Mouse (Mus musculus): Measurements from ENCODE around the gene Nebl. TPM values are rescaled to one million over a fixed set of nuclear protein-coding genes. Genes with fewer than 3 reads are reported as not detected.
"Not testable (repeated sequence)": the region's sequence is repeated elsewhere in the genome, so short reads cannot be mapped to it uniquely, and the experiment has no call there.

Gene Nebl
- total and polyA plus RNA-seq, 3 experiments, result 152 to 335 (median 304) TPM

- Histone ChIP-seq H3K36me3 (ENCODE audit: control insufficient read depth, insufficient read depth, low read length) (no peaks in the 10 kb centered on the region), H3K4me3 (no peak overlapping the region), H3K4me1 (ENCODE audit: control insufficient read depth, insufficient read depth, low read length) (no peaks in the 10 kb centered on the region; the same call in 1 of the 2 replicates), H3K79me2 (replicated peaks; ENCODE audit: control insufficient read depth, insufficient read depth, low read length) (no peaks in the 10 kb centered on the region), H3K9ac (ENCODE audit: low read depth, low read length) (no peak overlapping the region), H3K27ac (no peak overlapping the region), H3K27me3 (ENCODE audit: control insufficient read depth, insufficient read depth, low read length) (no peaks in the 10 kb centered on the region)
- intact Hi-C loops (cut with DNase I), result no loop called here
- 54% methylated on average over 5 of the region's 5 CpGs for WGBS
- TF ChIP-seq POLR2A (IDR thresholded peaks at IDR 0.05; ENCODE audit: insufficient read depth, low read depth, low read length), result no peak
- TF ChIP-seq EP300 (IDR thresholded peaks at IDR 0.05; ENCODE audit: insufficient read depth, low read depth, low read length), result no peak
- TF ChIP-seq CTCF (IDR thresholded peaks at IDR 0.05), result no peak
- peak; percentile 42 to 58 for DNase-seq
Observed at GRCm38 (mm10) chr2:17335451-17335850, 395.8 kb downstream of the Nebl start.

GRCm38 (mm10) chr2:17326590-17326989, 404.7 kb downstream of the Nebl start:
- H3K9ac ChIP-seq (ENCODE audit: low read depth, low read length), result no peak overlapping the region
- DNase-seq, result no peak
- no peak overlapping the region for H3K4me3 ChIP-seq
- H3K27ac ChIP-seq, result no peak overlapping the region
- H3K27me3 ChIP-seq (ENCODE audit: control insufficient read depth, insufficient read depth, low read length), result no peaks in the 10 kb centered on the region
- no peaks in the 10 kb centered on the region for H3K79me2 ChIP-seq (replicated peaks; ENCODE audit: control insufficient read depth, insufficient read depth, low read length)
- H3K4me1 ChIP-seq (ENCODE audit: control insufficient read depth, insufficient read depth, low read length), result no peaks in the 10 kb centered on the region
- intact Hi-C loops (cut with DNase I), result loop anchor here (5.0 kb wide), 1 partner anchor 969 kb away; the partner anchor contains the start of gene Plxdc2
- H3K36me3 ChIP-seq (ENCODE audit: control insufficient read depth, insufficient read depth, low read length), result no peaks in the 10 kb centered on the region
- 82% methylated on average over 1 of the region's 1 CpGs for WGBS
- TF ChIP-seq POLR2A (IDR thresholded peaks at IDR 0.05; ENCODE audit: insufficient read depth, low read depth, low read length) (no peak), EP300 (IDR thresholded peaks at IDR 0.05; ENCODE audit: insufficient read depth, low read depth, low read length) (no peak), CTCF (IDR thresholded peaks at IDR 0.05) (peak; percentile 72)

GRCm38 (mm10) chr2:17316850-17317249, 414.4 kb downstream of the Nebl start:
- no peak overlapping the region for H3K4me3 ChIP-seq
- intact Hi-C loops (cut with DNase I), result no loop called here
- no peaks in the 10 kb centered on the region; the same call in 1 of the 2 replicates for H3K4me1 ChIP-seq (ENCODE audit: control insufficient read depth, insufficient read depth, low read length)
- H3K9ac ChIP-seq (ENCODE audit: low read depth, low read length), result no peak overlapping the region
- 66% methylated on average over 5 of the region's 5 CpGs for WGBS
- H3K36me3 ChIP-seq (ENCODE audit: control insufficient read depth, insufficient read depth, low read length), result no peaks in the 10 kb centered on the region
- no peak overlapping the region for H3K27ac ChIP-seq
- TF ChIP-seq CTCF (IDR thresholded peaks at IDR 0.05) (no peak), POLR2A (IDR thresholded peaks at IDR 0.05; ENCODE audit: insufficient read depth, low read depth, low read length) (no peak), EP300 (IDR thresholded peaks at IDR 0.05; ENCODE audit: insufficient read depth, low read depth, low read length) (no peak)
- no peaks in the 10 kb centered on the region for H3K27me3 ChIP-seq (ENCODE audit: control insufficient read depth, insufficient read depth, low read length)
- peak in 1 of 2 experiments; percentile 30 for DNase-seq
- no peaks in the 10 kb centered on the region for H3K79me2 ChIP-seq (replicated peaks; ENCODE audit: control insufficient read depth, insufficient read depth, low read length)

- DNase-seq, result no peak
Observed at GRCm38 (mm10) chr2:17301379-17301778, 429.9 kb downstream of the Nebl start.

GRCm38 (mm10) chr2:17297496-17297895, 433.8 kb downstream of the Nebl start:
- no peak overlapping the region for H3K27ac ChIP-seq
- no peak overlapping the region for H3K4me3 ChIP-seq
- H3K27me3 ChIP-seq (ENCODE audit: control insufficient read depth, insufficient read depth, low read length), result no peaks in the 10 kb centered on the region
- no peak for TF ChIP-seq CTCF (IDR thresholded peaks at IDR 0.05)
- TF ChIP-seq EP300 (IDR thresholded peaks at IDR 0.05; ENCODE audit: insufficient read depth, low read depth, low read length), result no peak
- no peak for TF ChIP-seq POLR2A (IDR thresholded peaks at IDR 0.05; ENCODE audit: insufficient read depth, low read depth, low read length)
- no peaks in the 10 kb centered on the region for H3K79me2 ChIP-seq (replicated peaks; ENCODE audit: control insufficient read depth, insufficient read depth, low read length)
- H3K9ac ChIP-seq (ENCODE audit: low read depth, low read length), result no peak overlapping the region
- no peaks in the 10 kb centered on the region for H3K36me3 ChIP-seq (ENCODE audit: control insufficient read depth, insufficient read depth, low read length)
- intact Hi-C loops (cut with DNase I), result no loop called here
- no peaks in the 10 kb centered on the region; the same call in 1 of the 2 replicates for H3K4me1 ChIP-seq (ENCODE audit: control insufficient read depth, insufficient read depth, low read length)
- 60% methylated on average over 1 of the region's 1 CpGs for WGBS
- no peak for DNase-seq

More at GRCm38 (mm10) chr2:17301379-17301778, 429.9 kb downstream of the Nebl start:
- Histone ChIP-seq H3K27me3 (ENCODE audit: control insufficient read depth, insufficient read depth, low read length) (no peaks in the 10 kb centered on the region), H3K9ac (ENCODE audit: low read depth, low read length) (no peak overlapping the region), H3K4me3 (no peak overlapping the region), H3K36me3 (ENCODE audit: control insufficient read depth, insufficient read depth, low read length) (no peaks in the 10 kb centered on the region), H3K27ac (no peak overlapping the region), H3K4me1 (ENCODE audit: control insufficient read depth, insufficient read depth, low read length) (no peaks in the 10 kb centered on the region; the same call in 1 of the 2 replicates), H3K79me2 (replicated peaks; ENCODE audit: control insufficient read depth, insufficient read depth, low read length) (no peaks in the 10 kb centered on the region)
- TF ChIP-seq CTCF (IDR thresholded peaks at IDR 0.05) (no peak), EP300 (IDR thresholded peaks at IDR 0.05; ENCODE audit: insufficient read depth, low read depth, low read length) (no peak), POLR2A (IDR thresholded peaks at IDR 0.05; ENCODE audit: insufficient read depth, low read depth, low read length) (no peak)
- intact Hi-C loops (cut with DNase I), result no loop called here

GRCm38 (mm10) chr2:17295257-17295656, 436.0 kb downstream of the Nebl start:
- H3K9ac ChIP-seq (ENCODE audit: low read depth, low read length); H3K27me3 ChIP-seq (ENCODE audit: control insufficient read depth, insufficient read depth, low read length); DNase-seq; H3K79me2 ChIP-seq (replicated peaks; ENCODE audit: control insufficient read depth, insufficient read depth, low read length); H3K36me3 ChIP-seq (ENCODE audit: control insufficient read depth, insufficient read depth, low read length); H3K27ac ChIP-seq; intact Hi-C loops (cut with DNase I); H3K4me1 ChIP-seq (ENCODE audit: control insufficient read depth, insufficient read depth, low read length); H3K4me3 ChIP-seq: not testable (repeated sequence)
- 85% methylated on average over 4 of the region's 5 CpGs for WGBS

Small RNA genes lying within 50 kb of the gene (microRNA-seq; reads per million reads assigned to microRNA genes)
- 0 reads per million in 2 experiments for gene Mir6419

Measured in heart, adult 2 months (tissue).